Mouse (Mus musculus) cerebellum, adult 8-10 months (tissue): ENCODE data around the gene Rad51b.

ENCODE experiments used
- DNase-seq: peaks from one replicate; pipeline ENCODE4 v3.0.0; 2022

Rad51b gene

DNA sequence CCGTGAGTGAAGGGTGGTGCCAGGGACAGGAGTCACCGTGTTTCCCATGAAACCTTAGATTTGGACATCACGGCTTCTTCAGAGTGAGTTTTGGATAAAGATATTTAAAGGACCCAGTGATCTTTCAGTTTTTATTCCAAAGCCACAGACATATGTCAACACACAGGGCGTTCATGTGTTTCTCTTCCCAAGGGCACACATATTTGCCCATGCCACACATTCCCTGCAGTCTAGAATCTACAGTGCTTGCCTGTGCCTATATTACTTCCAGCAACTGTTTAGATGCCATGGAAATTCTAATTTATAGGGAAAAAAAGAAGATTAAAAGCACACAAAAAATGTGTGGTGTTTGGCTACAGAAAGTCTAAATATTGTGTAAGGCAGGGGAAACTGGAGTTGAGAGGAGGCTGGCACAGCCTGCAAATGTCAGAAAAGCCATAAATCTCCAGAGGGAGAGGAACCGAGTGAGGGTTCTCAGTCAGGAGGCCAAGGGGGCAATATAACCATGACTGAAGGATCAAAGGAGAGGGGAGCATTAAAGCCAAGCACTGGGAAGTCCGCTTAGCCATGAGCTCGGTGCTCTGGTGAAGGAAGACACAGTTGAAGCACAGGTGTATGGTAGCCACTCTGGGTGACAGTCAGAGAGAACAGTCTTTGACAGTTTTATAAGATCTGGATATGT, 367.0 kb downstream of the Rad51b start:
- DNase-seq = no peak

- DNase-seq = no peak
Observed at GRCm38 (mm10) chr12:79674846-79675439, 377.9 kb downstream of the Rad51b start.

DNA sequence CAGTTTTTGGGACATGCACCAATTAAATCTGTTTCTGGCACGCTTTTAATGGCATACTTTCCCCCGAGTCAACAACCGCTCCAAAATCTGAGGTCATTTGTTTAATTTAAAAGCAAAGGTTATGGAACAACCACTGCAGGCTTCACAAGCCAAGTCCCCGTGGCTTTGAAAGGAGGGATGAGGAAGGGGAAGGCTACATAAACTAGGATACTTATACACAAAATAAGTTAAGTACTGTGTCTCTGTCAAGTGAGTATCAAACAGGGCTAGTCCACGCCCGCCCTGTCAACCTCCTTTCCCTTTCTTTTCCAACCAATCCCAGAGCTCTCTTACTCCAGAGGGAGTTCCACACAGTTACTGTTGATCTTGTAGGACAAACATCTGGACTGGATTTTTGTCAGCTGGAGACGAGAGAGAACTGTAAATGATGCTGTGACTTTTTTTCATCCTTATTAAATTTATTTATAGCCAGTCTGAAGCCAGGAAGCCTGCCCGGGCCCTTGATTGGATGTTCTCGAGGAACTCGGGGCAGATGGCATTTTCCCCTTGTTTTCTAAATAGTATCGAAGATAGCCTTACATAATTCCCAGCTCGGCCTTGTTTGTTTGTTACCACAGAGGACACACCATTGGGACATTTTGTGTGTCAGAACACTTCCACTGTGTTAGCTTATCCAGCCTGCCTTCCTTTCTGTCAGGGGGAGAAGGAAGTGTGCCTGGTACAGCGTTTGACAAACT, 378.5 kb downstream of the Rad51b start:
- no peak for DNase-seq

- no peak for DNase-seq
Observed at GRCm38 (mm10) chr12:79676251-79676650, 379.2 kb downstream of the Rad51b start.

GRCm38 (mm10) chr12:79676896-79677295, 379.8 kb downstream of the Rad51b start:
- DNase-seq = no peak

DNA sequence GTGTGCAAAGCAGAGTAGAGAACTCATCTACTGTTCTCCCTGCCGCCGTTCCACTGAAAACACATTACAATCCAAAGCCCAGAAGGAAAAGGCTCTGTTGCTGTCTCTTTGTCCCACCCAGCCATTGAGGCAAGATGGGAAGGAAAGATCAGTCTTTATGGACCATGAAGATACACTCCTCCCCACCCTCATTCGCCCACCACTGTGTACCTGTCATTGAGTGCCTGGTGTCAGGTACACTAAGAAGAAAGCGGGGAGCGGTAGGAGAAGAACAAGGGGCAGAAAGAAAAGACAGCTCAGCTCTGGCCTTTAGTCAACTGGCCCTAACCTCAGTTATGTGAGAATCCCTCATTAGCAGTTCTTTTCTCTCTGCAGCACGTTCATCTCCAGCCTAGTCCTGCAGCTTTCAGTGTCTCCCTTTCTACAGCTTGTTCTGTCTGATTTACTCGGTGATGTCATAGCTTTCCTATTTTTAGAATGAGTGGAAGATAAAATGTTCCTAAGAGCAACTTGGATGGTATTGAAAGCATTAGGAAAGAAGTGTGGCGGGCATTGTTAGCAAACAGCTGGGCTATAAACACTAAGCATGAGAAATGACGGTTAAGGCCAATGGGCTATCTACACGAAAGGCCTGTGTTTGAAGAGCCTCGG, 382.3 kb downstream of the Rad51b start:
- DNase-seq = no peak

GRCm38 (mm10) chr12:79679941-79680697, 383.0 kb downstream of the Rad51b start:
- no peak for DNase-seq

GRCm38 (mm10) chr12:79680698-79681072, 383.6 kb downstream of the Rad51b start:
- no peak for DNase-seq

DNA sequence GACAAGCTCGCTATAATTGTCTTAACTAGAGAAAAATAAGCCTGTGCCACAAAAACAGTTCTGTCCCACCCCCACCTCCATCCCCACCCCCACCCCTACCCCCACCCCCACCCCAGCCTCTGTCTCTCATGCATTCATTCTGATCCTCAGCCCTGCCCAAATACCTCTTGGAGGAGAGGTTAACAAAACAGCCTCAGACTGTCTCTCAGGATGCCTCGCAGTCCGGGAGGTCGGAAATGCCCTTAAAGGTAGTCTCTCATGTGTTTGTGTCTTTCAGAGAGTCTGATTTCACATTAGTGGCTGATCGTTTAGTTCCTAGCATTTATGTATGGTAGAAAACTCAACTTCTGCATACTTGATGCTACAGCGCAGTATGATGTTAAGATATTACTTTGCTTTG, 384.5 kb downstream of the Rad51b start:
- DNase-seq = no peak

GRCm38 (mm10) chr12:79683350-79683749, 386.3 kb downstream of the Rad51b start:
- no peak for DNase-seq

GRCm38 (mm10) chr12:79683759-79684158, 386.7 kb downstream of the Rad51b start:
- no peak for DNase-seq

DNA sequence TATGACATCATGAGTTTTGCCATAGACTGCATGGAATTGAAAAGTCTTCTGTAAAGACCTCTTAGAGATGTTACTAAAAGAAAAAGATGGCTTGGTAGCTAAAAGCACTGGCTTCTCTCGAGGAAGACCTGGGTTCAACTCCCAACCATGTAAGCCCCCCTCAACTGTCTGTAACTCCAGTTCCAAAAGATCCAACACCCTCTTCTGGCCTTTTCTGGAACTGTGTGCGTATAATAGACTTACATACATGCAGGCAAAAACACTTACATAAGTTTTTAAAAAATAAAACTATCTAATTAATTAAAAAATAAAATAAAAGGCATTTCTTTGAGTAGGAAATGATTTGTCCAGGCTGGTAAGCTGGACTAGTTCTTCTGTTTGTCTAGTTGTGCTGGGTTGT, 387.3 kb downstream of the Rad51b start:
- no peak for DNase-seq

DNA sequence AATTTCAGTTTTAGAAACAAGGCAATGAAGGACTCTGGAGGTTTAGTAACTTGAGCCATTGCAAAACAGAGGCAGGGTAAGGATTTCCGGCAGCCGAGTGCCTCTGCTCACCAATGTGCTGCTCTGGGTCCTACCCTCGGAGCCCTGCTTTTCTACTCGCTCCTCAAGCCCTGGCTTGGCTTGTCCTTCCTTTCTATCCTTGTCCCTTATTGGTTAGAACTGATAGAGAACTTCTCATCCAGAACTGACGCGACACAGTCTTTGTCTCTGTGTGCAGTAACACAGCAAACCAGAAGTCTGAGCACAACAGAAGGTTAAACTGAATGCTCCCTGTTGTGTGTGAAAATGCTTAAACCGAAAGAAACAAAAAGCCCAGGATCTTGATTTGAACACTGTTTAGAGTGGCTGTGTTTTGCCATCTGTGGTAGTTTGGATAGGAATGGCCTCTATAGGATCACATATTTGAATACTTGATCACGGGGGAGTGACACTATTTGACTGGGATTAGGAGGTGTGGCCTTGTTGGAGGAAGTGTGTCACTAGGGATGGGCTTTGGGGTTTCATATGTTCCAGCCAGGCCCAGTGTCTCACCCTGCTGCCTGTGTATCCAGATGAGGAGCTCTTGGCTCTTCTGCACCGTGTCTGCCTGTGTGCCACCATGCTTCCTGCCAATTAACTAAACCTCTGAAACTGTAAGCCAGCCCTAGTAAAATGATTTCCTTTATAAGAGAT, 389.7 kb downstream of the Rad51b start:
- no peak for DNase-seq

GRCm38 (mm10) chr12:79687683-79688386, 390.8 kb downstream of the Rad51b start:
- DNase-seq = no peak

GRCm38 (mm10) chr12:79689299-79689698, 392.2 kb downstream of the Rad51b start:
- DNase-seq = no peak

GRCm38 (mm10) chr12:79691929-79692862, 395.1 kb downstream of the Rad51b start:
- DNase-seq = no peak

- DNase-seq = no peak
Observed at GRCm38 (mm10) chr12:79695832-79696434, 398.9 kb downstream of the Rad51b start.

DNA sequence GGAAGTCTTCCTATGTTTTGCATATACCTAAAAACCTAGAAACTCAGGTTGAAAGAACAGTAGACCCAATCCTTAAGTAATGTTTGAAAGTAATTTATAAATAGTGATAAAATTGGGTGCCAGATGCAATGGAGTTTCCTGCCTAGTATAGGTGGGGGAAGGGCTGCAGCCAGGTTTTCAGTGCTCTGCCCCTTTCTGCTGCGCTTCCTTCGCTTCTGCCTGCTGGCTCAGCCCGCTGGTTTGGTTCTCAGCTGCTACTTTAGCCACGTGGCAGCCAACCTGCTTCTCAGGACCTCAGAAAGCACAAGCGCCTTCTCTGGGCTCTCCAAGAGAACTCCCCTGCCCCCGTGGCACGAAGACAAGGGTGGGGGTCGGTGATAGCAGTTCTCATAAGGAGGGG, 406.5 kb downstream of the Rad51b start:
- no peak for DNase-seq

GRCm38 (mm10) chr12:79705501-79706266, 408.6 kb downstream of the Rad51b start:
- no peak for DNase-seq
